Mouse (Mus musculus): ENCODE measurements at regions not wholly inside any gene's neighbourhood (a gene's known extent, or its start where the extent isn't known, plus 50 kb on each side); places are given as distances from the start of the nearest gene placed in this dataset.

DNA sequence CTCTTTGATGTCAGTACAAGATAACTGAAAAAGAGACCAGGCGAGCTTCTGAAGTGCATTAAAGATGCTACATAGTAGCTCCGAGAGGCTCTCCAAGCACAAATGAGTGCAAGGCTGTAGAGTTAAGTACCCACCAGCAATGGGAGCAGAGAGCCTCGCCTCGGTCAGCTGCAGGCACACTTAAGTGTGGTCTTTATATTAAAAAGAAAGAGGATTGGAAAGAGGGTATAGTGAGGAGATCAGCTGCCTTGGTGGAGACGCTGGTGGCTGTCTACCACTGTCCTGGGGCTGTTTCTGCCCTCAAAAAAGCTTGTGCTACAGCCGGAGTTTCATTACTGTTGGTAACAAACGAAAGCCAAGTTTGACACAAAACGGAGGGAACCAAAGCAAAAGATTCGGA lies 68.3 kb upstream of the Ppara start:
- no peak overlapping the region for H3K27ac ChIP-seq (ENCODE audit: insufficient read depth, low read length)
- no peak overlapping the region for H3K4me3 ChIP-seq (ENCODE audit: insufficient read depth, low read length)
- no peak for TF ChIP-seq POLR2A (IDR thresholded peaks at IDR 0.05; ENCODE audit: low read depth, low read length)
- no peak for TF ChIP-seq CTCF (IDR thresholded peaks at IDR 0.05; ENCODE audit: borderline replicate concordance, insufficient read depth, low read length)
- H3K4me1 ChIP-seq (ENCODE audit: control insufficient read depth, insufficient read depth, low read length) = 0 out of 2 replicates have a peak, but pooled peaks cover 2% of the 10 kb centered on the region

DNA sequence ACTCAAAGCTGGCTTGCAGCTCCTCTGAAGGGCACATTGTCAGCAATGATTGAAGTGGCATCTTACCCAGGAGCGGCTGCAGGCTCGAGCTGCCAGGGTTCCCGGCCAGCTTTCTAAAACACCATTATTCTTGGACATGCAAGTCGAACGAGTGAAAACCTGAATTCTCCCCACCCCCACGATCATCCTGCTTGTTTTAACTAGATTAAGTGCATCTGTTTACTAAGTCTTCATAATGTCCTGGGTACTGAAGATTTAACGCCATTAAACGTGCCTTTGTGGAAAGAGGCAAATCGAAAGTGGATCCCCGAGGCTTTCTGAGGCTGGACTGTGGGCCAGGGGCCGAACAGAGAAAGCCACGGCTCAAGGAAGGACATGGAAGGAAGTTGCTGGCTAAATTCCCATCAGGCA lies 67.4 kb upstream of the Ppara start:
- Histone ChIP-seq H3K4me3 (ENCODE audit: insufficient read depth, low read length) (no peak overlapping the region), H3K4me1 (ENCODE audit: control insufficient read depth, insufficient read depth, low read length) (0 out of 2 replicates have a peak, but pooled peaks cover 2% of the 10 kb centered on the region), H3K27ac (ENCODE audit: insufficient read depth, low read length) (peak overlapping the region; percentile 6; the same call in 1 of the 2 replicates)
- TF ChIP-seq POLR2A (IDR thresholded peaks at IDR 0.05; ENCODE audit: low read depth, low read length) (no peak), CTCF (IDR thresholded peaks at IDR 0.05; ENCODE audit: borderline replicate concordance, insufficient read depth, low read length) (no peak)

DNA sequence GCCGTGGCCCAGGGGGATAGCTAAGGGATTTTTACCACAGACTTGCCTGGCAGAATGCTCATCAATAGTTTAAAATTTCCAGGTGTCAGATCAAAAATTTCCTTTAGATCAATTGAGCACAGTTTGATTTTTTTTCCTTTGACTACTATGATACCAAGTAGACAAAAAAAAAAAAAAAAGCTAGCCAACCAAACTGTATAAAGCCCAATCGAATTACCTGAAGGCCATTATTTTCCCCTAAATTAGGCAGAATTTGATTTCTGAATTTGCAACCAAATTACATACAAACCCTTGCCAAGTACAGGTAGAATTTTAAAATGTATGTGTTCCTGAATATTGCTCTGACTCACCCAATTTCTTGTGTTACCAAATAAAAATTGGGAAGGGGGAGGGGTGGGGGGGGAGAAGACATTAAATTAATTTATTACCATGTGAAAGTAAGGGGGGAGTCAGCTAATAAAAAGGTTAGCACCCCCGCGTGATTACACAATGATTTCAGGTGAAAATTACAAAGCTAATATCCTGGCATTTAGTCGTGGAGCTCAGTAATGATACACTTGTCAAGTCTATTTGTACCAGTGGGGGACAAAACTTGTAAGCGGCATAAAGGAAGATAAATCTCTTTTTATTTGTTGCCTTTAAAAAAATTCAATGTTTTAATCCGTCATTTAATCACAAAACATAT lies 66.7 kb upstream of the Ppara start:
- Histone ChIP-seq H3K4me3 (ENCODE audit: insufficient read depth, low read length) (no peak overlapping the region), H3K27ac (ENCODE audit: insufficient read depth, low read length) (no peak overlapping the region), H3K4me1 (ENCODE audit: control insufficient read depth, insufficient read depth, low read length) (0 out of 2 replicates have a peak, but pooled peaks cover 2% of the 10 kb centered on the region)
- TF ChIP-seq CTCF (IDR thresholded peaks at IDR 0.05; ENCODE audit: borderline replicate concordance, insufficient read depth, low read length) = no peak
- TF ChIP-seq POLR2A (IDR thresholded peaks at IDR 0.05; ENCODE audit: low read depth, low read length) = no peak

DNA sequence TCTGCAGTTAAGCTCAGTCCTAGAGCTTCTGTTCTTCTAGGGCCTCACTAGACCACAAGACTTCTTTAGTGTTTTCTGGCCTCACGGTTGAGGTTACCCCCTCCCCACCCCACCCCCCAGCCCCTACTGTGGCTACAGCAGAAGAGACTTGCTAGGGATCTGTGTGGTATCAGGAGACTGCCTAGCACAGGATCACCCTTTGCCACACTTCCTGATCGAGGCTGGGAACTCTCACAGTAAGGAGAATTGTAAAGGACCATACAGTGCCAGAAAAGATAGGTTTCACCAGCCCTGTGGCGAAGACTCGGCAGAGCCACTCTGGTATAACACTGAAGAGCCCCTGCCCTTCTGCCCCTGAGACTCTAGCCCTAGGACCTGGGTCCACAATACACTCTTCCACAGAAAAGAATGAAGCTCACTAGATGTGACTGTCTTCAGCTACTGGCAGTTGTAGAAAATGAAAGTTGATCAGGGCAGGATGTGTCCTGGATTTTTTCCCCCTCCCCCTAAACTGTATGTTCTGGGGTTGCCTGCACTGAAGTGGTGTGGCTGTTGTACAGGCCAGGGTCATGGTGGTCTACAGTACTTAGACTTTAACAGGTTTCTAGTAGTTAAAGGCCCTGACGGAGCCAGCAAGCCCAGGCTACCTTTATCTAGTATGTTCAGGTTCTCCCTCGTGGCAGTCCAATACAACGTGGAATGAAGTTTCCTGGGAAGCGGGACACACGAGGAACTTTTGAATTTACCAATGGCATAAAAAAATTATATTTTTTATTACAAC lies 65.7 kb upstream of the Ppara start:
- H3K4me1 ChIP-seq (ENCODE audit: control insufficient read depth, insufficient read depth, low read length) = peaks cover 2% of the 10 kb centered on the region; the same call in 1 of the 2 replicates
- H3K27ac ChIP-seq (ENCODE audit: insufficient read depth, low read length) = peak overlapping the region; percentile 98
- TF ChIP-seq CTCF (IDR thresholded peaks at IDR 0.05; ENCODE audit: borderline replicate concordance, insufficient read depth, low read length) (no peak), POLR2A (IDR thresholded peaks at IDR 0.05; ENCODE audit: low read depth, low read length) (peak; percentile 14; the same call in 1 of the 2 replicates)
- H3K4me3 ChIP-seq (ENCODE audit: insufficient read depth, low read length) = no peak overlapping the region

DNA sequence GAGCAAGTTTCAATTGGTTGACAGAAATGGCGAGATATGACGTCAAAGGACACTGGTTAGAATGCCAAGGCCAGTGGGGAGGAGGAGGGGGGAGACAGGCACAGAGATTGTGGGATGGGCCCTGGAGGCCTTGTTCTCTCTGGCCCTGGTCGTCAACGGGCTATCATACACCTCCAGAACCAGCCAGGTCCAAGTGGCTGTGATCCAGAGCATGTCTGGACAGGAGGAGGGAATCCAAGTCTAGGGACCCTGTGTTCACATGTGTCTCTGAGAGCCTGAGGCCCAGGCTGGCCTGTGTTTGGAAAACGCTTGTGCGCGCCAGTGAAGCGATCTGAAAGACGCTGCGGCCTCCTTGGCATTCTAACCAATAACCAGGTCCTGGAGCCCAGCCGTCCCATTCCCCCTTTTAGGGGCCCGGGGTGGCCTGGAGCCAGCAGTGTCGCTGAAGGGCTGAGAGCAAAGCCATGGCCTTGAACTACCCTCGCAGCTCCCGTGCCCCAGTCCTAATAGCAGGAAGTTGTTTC lies 65.1 kb upstream of the Ppara start:
- Histone ChIP-seq H3K4me1 (ENCODE audit: control insufficient read depth, insufficient read depth, low read length) (peaks cover 2% of the 10 kb centered on the region; the same call in 1 of the 2 replicates), H3K27ac (ENCODE audit: insufficient read depth, low read length) (peak overlapping the region; percentile 98), H3K4me3 (ENCODE audit: insufficient read depth, low read length) (peak overlapping the region; percentile 53)
- peak; percentile 42; the same call in 1 of the 2 replicates for TF ChIP-seq POLR2A (IDR thresholded peaks at IDR 0.05; ENCODE audit: low read depth, low read length)
- no peak for TF ChIP-seq CTCF (IDR thresholded peaks at IDR 0.05; ENCODE audit: borderline replicate concordance, insufficient read depth, low read length)

DNA sequence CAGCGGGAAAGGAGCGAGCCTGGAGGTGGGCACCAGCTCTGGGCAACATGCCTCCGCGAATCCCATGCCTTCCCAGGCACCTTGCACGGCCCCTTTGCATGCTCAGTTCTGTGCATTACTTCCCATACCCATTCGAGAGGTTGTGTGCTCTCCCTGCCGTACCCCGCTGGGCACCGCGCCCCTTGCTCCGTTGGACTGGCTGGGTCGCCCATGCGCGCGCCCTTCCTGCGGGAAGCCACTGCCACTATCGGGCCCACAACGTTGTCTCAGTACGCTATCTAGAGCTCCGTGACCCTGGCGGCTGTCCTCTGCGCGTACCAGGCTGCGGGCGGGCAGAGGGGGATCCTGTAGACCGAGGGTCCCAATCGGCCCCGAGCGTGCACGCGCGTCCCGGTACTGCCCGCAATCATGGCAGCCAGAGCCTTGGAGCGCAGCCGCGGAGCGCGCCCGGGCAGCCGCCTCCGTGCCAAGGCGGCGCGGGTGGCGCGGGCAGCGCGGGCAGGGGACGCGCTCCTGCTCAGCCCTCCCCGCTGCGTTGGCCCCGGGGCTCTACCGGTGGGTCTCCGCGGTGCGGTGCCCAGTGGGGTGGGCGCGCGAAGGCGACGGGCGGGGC lies 64.5 kb upstream of the Ppara start:
- peak overlapping the region; percentile 98 for H3K27ac ChIP-seq (ENCODE audit: insufficient read depth, low read length)
- TF ChIP-seq CTCF (IDR thresholded peaks at IDR 0.05; ENCODE audit: borderline replicate concordance, insufficient read depth, low read length) (no peak), POLR2A (IDR thresholded peaks at IDR 0.05; ENCODE audit: low read depth, low read length) (peak; percentile 66)
- peaks cover 2% of the 10 kb centered on the region; the same call in 1 of the 2 replicates for H3K4me1 ChIP-seq (ENCODE audit: control insufficient read depth, insufficient read depth, low read length)
- H3K4me3 ChIP-seq (ENCODE audit: insufficient read depth, low read length) = peak overlapping the region; percentile 53

DNA sequence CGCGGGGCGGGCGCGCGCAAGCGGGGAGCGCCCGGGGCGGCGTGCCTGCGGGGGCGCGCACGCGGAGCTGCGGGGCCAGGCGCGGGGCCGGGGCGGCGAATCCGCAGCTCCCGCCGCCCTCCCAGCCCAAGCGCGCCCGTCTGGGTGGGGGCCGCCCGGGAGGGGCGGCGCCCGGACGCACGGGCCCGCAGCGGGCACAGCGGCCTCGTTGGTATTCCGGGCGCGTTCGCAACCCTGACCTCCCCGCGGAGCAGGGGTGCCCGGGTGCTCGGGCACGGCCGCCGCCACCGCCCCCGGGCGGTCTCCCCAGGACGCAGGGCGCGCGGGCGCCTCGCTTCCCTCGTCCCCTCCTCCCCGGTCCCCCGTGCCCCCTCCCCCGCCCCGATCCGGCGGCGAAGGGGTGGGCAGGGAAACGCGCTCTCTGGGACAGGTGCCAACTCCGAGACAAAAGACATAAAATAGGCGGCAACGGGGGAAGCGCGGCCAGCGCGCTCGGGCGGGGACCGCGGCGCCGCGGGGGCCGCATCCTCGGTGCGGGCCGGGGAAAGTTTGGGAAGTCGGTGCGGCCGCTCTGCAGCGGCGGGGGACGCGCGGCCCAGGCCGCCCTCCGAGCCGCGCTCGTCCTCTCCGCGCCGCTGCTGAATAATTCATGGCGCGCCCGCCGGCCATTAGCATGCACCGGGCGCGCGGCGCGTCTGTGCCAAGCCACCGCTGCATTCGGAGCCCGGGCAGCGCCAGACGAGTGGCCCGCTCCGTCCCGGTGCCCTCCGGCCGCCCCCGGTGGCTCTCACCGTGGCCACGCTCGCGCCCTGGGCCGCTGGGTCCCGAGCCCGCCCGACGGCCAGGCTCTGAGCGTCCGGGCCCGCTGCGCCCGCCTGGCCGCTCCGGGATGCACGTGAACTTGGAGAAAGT lies 63.7 kb upstream of the Ppara start:
- peak overlapping the region; percentile 86 for H3K27ac ChIP-seq (ENCODE audit: insufficient read depth, low read length)

DNA sequence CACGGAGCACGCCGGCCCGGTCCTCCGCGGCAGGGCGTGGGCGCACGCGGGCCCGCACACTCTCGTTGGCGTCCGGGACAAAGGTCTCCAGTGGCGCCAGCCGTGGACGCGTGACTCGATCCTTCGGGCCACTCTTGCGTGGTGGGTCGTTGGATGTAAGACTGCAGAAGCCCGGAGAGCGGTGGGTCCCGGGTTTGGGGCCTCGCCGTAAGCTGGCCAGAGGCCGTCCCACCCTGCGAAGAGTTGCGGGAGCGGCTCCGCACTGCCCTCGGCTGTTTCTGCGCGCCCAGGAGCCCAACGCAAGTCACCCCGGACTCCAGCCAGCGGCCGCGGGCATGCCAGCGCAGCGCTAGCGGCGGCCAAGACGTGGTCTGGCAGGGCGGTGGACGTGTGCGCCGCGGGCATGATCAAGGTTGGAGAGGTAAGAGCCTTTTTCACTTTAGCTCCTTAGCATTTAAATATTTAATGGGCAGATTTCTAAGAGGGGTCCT lies 63.0 kb upstream of the Ppara start:
- Histone ChIP-seq H3K4me3 (ENCODE audit: insufficient read depth, low read length) (peak overlapping the region; percentile 94), H3K4me1 (ENCODE audit: control insufficient read depth, insufficient read depth, low read length) (peaks cover 8% of the 10 kb centered on the region), H3K27ac (ENCODE audit: insufficient read depth, low read length) (peak overlapping the region; percentile 86)
- TF ChIP-seq CTCF (IDR thresholded peaks at IDR 0.05; ENCODE audit: borderline replicate concordance, insufficient read depth, low read length) = no peak
- TF ChIP-seq POLR2A (IDR thresholded peaks at IDR 0.05; ENCODE audit: low read depth, low read length) = 0 out of 2 replicates have a peak, but pooled peaks have one; percentile 10

More for the DNA sequence above, 63.7 kb upstream of the Ppara start:
- Histone ChIP-seq H3K4me3 (ENCODE audit: insufficient read depth, low read length) (peak overlapping the region; percentile 94), H3K4me1 (ENCODE audit: control insufficient read depth, insufficient read depth, low read length) (peaks cover 6% of the 10 kb centered on the region)
- TF ChIP-seq POLR2A (IDR thresholded peaks at IDR 0.05; ENCODE audit: low read depth, low read length) (peak; percentile 70), CTCF (IDR thresholded peaks at IDR 0.05; ENCODE audit: borderline replicate concordance, insufficient read depth, low read length) (no peak)
